Mouse (Mus musculus): ENCODE results near the gene Pde4b. TPM values are rescaled to one million over a fixed set of nuclear protein-coding genes. Genes with fewer than 3 reads are reported as not detected.

Pde4b gene
- polyA plus RNA-seq, 1 experiment: 87.4 TPM

GRCm38 (mm10) chr4:102514972-102515835 lies 427.9 kb downstream of the Pde4b start:
- H3K4me1 ChIP-seq (ENCODE audit: control insufficient read depth, insufficient read depth, low read length): peaks cover 1% of the 10 kb centered on the region; the same call in 1 of the 2 replicates
- no peak for TF ChIP-seq POLR2A (IDR thresholded peaks at IDR 0.05; ENCODE audit: extremely low read depth, insufficient read depth, low read length)
- no peak overlapping the region for H3K27ac ChIP-seq (ENCODE audit: insufficient read depth, low read length)
- H3K4me3 ChIP-seq (ENCODE audit: insufficient read depth, low read length): no peak overlapping the region

- H3K4me3 ChIP-seq (ENCODE audit: insufficient read depth, low read length): no peak overlapping the region
- TF ChIP-seq CTCF (IDR thresholded peaks at IDR 0.05; ENCODE audit: extremely low read depth, insufficient read depth, low read length) (no peak), POLR2A (IDR thresholded peaks at IDR 0.05; ENCODE audit: extremely low read depth, insufficient read depth, low read length) (no peak)
- no peak overlapping the region for H3K27ac ChIP-seq (ENCODE audit: insufficient read depth, low read length)
- H3K4me1 ChIP-seq (ENCODE audit: control insufficient read depth, insufficient read depth, low read length): peaks cover 1% of the 10 kb centered on the region; the same call in 1 of the 2 replicates
Observed at GRCm38 (mm10) chr4:102516395-102516794, 429.1 kb downstream of the Pde4b start.

- Histone ChIP-seq H3K4me1 (ENCODE audit: control insufficient read depth, insufficient read depth, low read length) (peaks cover 1% of the 10 kb centered on the region; the same call in 1 of the 2 replicates), H3K4me3 (ENCODE audit: insufficient read depth, low read length) (no peak overlapping the region), H3K27ac (ENCODE audit: insufficient read depth, low read length) (no peak overlapping the region)
- TF ChIP-seq CTCF (IDR thresholded peaks at IDR 0.05; ENCODE audit: extremely low read depth, insufficient read depth, low read length) (no peak), POLR2A (IDR thresholded peaks at IDR 0.05; ENCODE audit: extremely low read depth, insufficient read depth, low read length) (no peak)
Observed at GRCm38 (mm10) chr4:102516982-102517630, 429.8 kb downstream of the Pde4b start.

GRCm38 (mm10) chr4:102517653-102518052 lies 430.3 kb downstream of the Pde4b start:
- Histone ChIP-seq H3K4me3 (ENCODE audit: insufficient read depth, low read length) (no peak overlapping the region), H3K27ac (ENCODE audit: insufficient read depth, low read length) (no peak overlapping the region), H3K4me1 (ENCODE audit: control insufficient read depth, insufficient read depth, low read length) (peaks cover 1% of the 10 kb centered on the region; the same call in 1 of the 2 replicates)
- no peak for TF ChIP-seq CTCF (IDR thresholded peaks at IDR 0.05; ENCODE audit: extremely low read depth, insufficient read depth, low read length)
- no peak for TF ChIP-seq POLR2A (IDR thresholded peaks at IDR 0.05; ENCODE audit: extremely low read depth, insufficient read depth, low read length)

GRCm38 (mm10) chr4:102518341-102518740 lies 431.0 kb downstream of the Pde4b start:
- no peaks in the 10 kb centered on the region; the same call in 1 of the 2 replicates for H3K4me1 ChIP-seq (ENCODE audit: control insufficient read depth, insufficient read depth, low read length)
- TF ChIP-seq POLR2A (IDR thresholded peaks at IDR 0.05; ENCODE audit: extremely low read depth, insufficient read depth, low read length) (no peak), CTCF (IDR thresholded peaks at IDR 0.05; ENCODE audit: extremely low read depth, insufficient read depth, low read length) (no peak)
- no peak overlapping the region for H3K27ac ChIP-seq (ENCODE audit: insufficient read depth, low read length)
- no peak overlapping the region for H3K4me3 ChIP-seq (ENCODE audit: insufficient read depth, low read length)

GRCm38 (mm10) chr4:102520669-102521261 lies 433.4 kb downstream of the Pde4b start:
- no peaks in the 10 kb centered on the region; the same call in 1 of the 2 replicates for H3K4me1 ChIP-seq (ENCODE audit: control insufficient read depth, insufficient read depth, low read length)
- no peak overlapping the region for H3K27ac ChIP-seq (ENCODE audit: insufficient read depth, low read length)
- no peak overlapping the region for H3K4me3 ChIP-seq (ENCODE audit: insufficient read depth, low read length)
- TF ChIP-seq CTCF (IDR thresholded peaks at IDR 0.05; ENCODE audit: extremely low read depth, insufficient read depth, low read length) (no peak), POLR2A (IDR thresholded peaks at IDR 0.05; ENCODE audit: extremely low read depth, insufficient read depth, low read length) (no peak)

GRCm38 (mm10) chr4:102521434-102521833 lies 434.1 kb downstream of the Pde4b start:
- H3K4me3 ChIP-seq (ENCODE audit: insufficient read depth, low read length): no peak overlapping the region
- TF ChIP-seq CTCF (IDR thresholded peaks at IDR 0.05; ENCODE audit: extremely low read depth, insufficient read depth, low read length) (no peak), POLR2A (IDR thresholded peaks at IDR 0.05; ENCODE audit: extremely low read depth, insufficient read depth, low read length) (no peak)

GRCm38 (mm10) chr4:102527361-102527760 lies 440.0 kb downstream of the Pde4b start:
- peaks cover 4% of the 10 kb centered on the region; the same call in 1 of the 2 replicates for H3K4me1 ChIP-seq (ENCODE audit: control insufficient read depth, insufficient read depth, low read length)
- H3K27ac ChIP-seq (ENCODE audit: insufficient read depth, low read length): no peak overlapping the region
- no peak overlapping the region for H3K4me3 ChIP-seq (ENCODE audit: insufficient read depth, low read length)
- TF ChIP-seq POLR2A (IDR thresholded peaks at IDR 0.05; ENCODE audit: extremely low read depth, insufficient read depth, low read length): no peak
- TF ChIP-seq CTCF (IDR thresholded peaks at IDR 0.05; ENCODE audit: extremely low read depth, insufficient read depth, low read length): no peak

More at GRCm38 (mm10) chr4:102521434-102521833, 434.1 kb downstream of the Pde4b start:
- no peaks in the 10 kb centered on the region; the same call in 1 of the 2 replicates for H3K4me1 ChIP-seq (ENCODE audit: control insufficient read depth, insufficient read depth, low read length)
- H3K27ac ChIP-seq (ENCODE audit: insufficient read depth, low read length): no peak overlapping the region

GRCm38 (mm10) chr4:102530797-102531196 lies 443.5 kb downstream of the Pde4b start:
- no peak for TF ChIP-seq POLR2A (IDR thresholded peaks at IDR 0.05; ENCODE audit: extremely low read depth, insufficient read depth, low read length)
- no peak for TF ChIP-seq CTCF (IDR thresholded peaks at IDR 0.05; ENCODE audit: extremely low read depth, insufficient read depth, low read length)
- Histone ChIP-seq H3K4me1 (ENCODE audit: control insufficient read depth, insufficient read depth, low read length) (peaks cover 10% of the 10 kb centered on the region), H3K4me3 (ENCODE audit: insufficient read depth, low read length) (no peak overlapping the region), H3K27ac (ENCODE audit: insufficient read depth, low read length) (no peak overlapping the region)
